Mouse (Mus musculus): ENCODE measurements at regions not wholly inside any gene's neighbourhood (a gene's known extent, or its start where the extent isn't known, plus 50 kb on each side); places are given as distances from the start of the nearest gene placed in this dataset.

GRCm38 (mm10) chr8:112427721-112428389 is 142.0 kb upstream of the Cntnap4 start:
- H3K4me2 ChIP-seq (ENCODE audit: low read length), result peak overlapping the region; percentile 66
- peak overlapping the region; percentile 32 for H3K4me3 ChIP-seq (ENCODE audit: low read length)
- H3K4me1 ChIP-seq (ENCODE audit: control insufficient read depth, insufficient read depth, low read depth, low read length), result peaks cover 11% of the 10 kb centered on the region
- ATAC-seq, result no peak
- H3K27ac ChIP-seq (ENCODE audit: low read depth, low read length), result no peak overlapping the region
- WGBS, result 29% methylated on average over 19 of the region's 19 CpGs
- peak overlapping the region; percentile 2; the same call in 1 of the 2 replicates for H3K9ac ChIP-seq (ENCODE audit: low read depth, low read length)
- H3K27me3 ChIP-seq (replicated peaks; ENCODE audit: control insufficient read depth, insufficient read depth, low read length), result no peaks in the 10 kb centered on the region
- no peaks in the 10 kb centered on the region for H3K36me3 ChIP-seq (ENCODE audit: control insufficient read depth, insufficient read depth, low read length)
- peaks cover 4% of the 10 kb centered on the region for H3K9me3 ChIP-seq (ENCODE audit: control insufficient read depth, low read length)

DNA sequence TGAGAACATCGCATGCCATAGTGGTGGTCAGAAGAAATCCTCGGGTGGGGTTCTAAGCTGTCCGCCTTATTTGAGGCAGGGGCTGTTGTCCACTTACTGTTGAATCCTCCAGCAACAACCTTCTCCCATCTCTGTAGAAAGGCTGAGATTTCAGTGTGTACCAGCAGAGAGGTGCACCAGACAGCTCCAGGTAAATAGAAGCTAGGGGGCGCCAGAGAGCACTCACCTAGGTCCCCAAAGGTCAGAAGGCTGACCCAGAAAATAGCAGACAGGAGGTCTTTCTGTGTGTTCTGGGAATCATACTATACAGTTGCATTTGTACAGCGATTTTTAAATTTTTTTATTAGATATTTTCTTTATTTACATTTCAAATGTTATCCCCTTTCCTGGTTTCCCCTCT is 157.9 kb upstream of the Cntnap4 start:
- ATAC-seq, result no peak
- no peak overlapping the region for H3K4me2 ChIP-seq (ENCODE audit: low read length)
- H3K9me3 ChIP-seq (ENCODE audit: control insufficient read depth, low read length), result no peaks in the 10 kb centered on the region
- no peak overlapping the region for H3K9ac ChIP-seq (ENCODE audit: low read depth, low read length)
- no peaks in the 10 kb centered on the region for H3K36me3 ChIP-seq (ENCODE audit: control insufficient read depth, insufficient read depth, low read length)
- H3K4me3 ChIP-seq (ENCODE audit: low read length), result no peak overlapping the region
- no peaks in the 10 kb centered on the region for H3K4me1 ChIP-seq (ENCODE audit: control insufficient read depth, insufficient read depth, low read depth, low read length)
- WGBS, result 92% methylated on average over 5 of the region's 5 CpGs
- no peak overlapping the region for H3K27ac ChIP-seq (ENCODE audit: low read depth, low read length)
- H3K27me3 ChIP-seq (replicated peaks; ENCODE audit: control insufficient read depth, insufficient read depth, low read length), result no peaks in the 10 kb centered on the region

- no peaks in the 10 kb centered on the region for H3K4me1 ChIP-seq (ENCODE audit: control insufficient read depth, insufficient read depth, low read depth, low read length)
- H3K27ac ChIP-seq (ENCODE audit: low read depth, low read length), result no peak overlapping the region
- H3K36me3 ChIP-seq (ENCODE audit: control insufficient read depth, insufficient read depth, low read length), result no peaks in the 10 kb centered on the region
- H3K9me3 ChIP-seq (ENCODE audit: control insufficient read depth, low read length), result no peaks in the 10 kb centered on the region
- 20% methylated on average over 6 of the region's 6 CpGs for WGBS
- H3K27me3 ChIP-seq (replicated peaks; ENCODE audit: control insufficient read depth, insufficient read depth, low read length), result no peaks in the 10 kb centered on the region
- no peak for ATAC-seq
- no peak overlapping the region for H3K4me3 ChIP-seq (ENCODE audit: low read length)
- H3K9ac ChIP-seq (ENCODE audit: low read depth, low read length), result no peak overlapping the region
- H3K4me2 ChIP-seq (ENCODE audit: low read length), result no peak overlapping the region
Observed at GRCm38 (mm10) chr8:112411213-112411612, 158.6 kb upstream of the Cntnap4 start.

DNA sequence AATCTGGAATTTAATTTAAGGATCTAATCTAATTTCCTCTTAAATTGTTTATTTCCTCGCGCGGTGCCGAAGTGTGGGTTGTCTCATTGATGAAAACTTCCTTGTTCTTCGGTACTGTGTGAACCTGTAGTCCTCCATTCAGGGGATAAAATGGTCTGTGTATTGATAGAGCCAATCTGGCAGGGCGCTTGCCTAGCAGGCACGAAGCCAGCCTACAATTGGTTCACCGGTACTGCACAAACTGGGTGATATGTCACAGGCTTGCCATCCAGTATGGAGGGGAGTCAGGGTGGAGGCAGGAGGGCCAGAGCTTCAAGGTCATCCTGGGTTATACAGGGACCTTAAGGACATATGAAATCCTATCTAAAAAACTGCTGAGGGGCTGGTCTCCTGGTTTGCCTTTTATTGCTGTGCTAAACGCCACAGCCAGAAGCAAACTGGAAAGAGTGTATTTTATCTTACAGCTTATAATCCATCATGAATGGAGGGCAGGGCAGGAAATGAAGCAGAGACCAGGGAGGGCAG is 161.6 kb upstream of the Cntnap4 start:
- Histone ChIP-seq H3K36me3 (ENCODE audit: control insufficient read depth, insufficient read depth, low read length) (no peaks in the 10 kb centered on the region), H3K4me3 (ENCODE audit: low read length) (no peak overlapping the region), H3K4me1 (ENCODE audit: control insufficient read depth, insufficient read depth, low read depth, low read length) (no peaks in the 10 kb centered on the region), H3K9me3 (ENCODE audit: control insufficient read depth, low read length) (no peaks in the 10 kb centered on the region), H3K27ac (ENCODE audit: low read depth, low read length) (no peak overlapping the region), H3K9ac (ENCODE audit: low read depth, low read length) (no peak overlapping the region), H3K27me3 (replicated peaks; ENCODE audit: control insufficient read depth, insufficient read depth, low read length) (no peaks in the 10 kb centered on the region), H3K4me2 (ENCODE audit: low read length) (no peak overlapping the region)
- WGBS, result 68% methylated on average over 9 of the region's 9 CpGs
- ATAC-seq, result no peak

GRCm38 (mm10) chr8:112404087-112404486 is 165.8 kb upstream of the Cntnap4 start:
- H3K4me1 ChIP-seq (ENCODE audit: control insufficient read depth, insufficient read depth, low read depth, low read length), result no peaks in the 10 kb centered on the region
- no peaks in the 10 kb centered on the region for H3K36me3 ChIP-seq (ENCODE audit: control insufficient read depth, insufficient read depth, low read length)
- no peak overlapping the region for H3K9ac ChIP-seq (ENCODE audit: low read depth, low read length)
- no peak overlapping the region for H3K27ac ChIP-seq (ENCODE audit: low read depth, low read length)
- H3K4me3 ChIP-seq (ENCODE audit: low read length), result no peak overlapping the region
- H3K4me2 ChIP-seq (ENCODE audit: low read length), result no peak overlapping the region
- ATAC-seq, result no peak
- H3K27me3 ChIP-seq (replicated peaks; ENCODE audit: control insufficient read depth, insufficient read depth, low read length), result no peaks in the 10 kb centered on the region
- 14% methylated on average over 2 of the region's 2 CpGs for WGBS
- no peaks in the 10 kb centered on the region for H3K9me3 ChIP-seq (ENCODE audit: control insufficient read depth, low read length)

GRCm38 (mm10) chr8:112397438-112397837 is 172.4 kb upstream of the Cntnap4 start:
- Histone ChIP-seq H3K4me1 (ENCODE audit: control insufficient read depth, insufficient read depth, low read depth, low read length) (no peaks in the 10 kb centered on the region), H3K36me3 (ENCODE audit: control insufficient read depth, insufficient read depth, low read length) (no peaks in the 10 kb centered on the region), H3K27me3 (replicated peaks; ENCODE audit: control insufficient read depth, insufficient read depth, low read length) (no peaks in the 10 kb centered on the region), H3K4me2 (ENCODE audit: low read length) (no peak overlapping the region), H3K9ac (ENCODE audit: low read depth, low read length) (no peak overlapping the region), H3K27ac (ENCODE audit: low read depth, low read length) (no peak overlapping the region), H3K9me3 (ENCODE audit: control insufficient read depth, low read length) (no peaks in the 10 kb centered on the region), H3K4me3 (ENCODE audit: low read length) (no peak overlapping the region)
- WGBS, result 17% methylated on average over 2 of the region's 2 CpGs
- no peak for ATAC-seq

DNA sequence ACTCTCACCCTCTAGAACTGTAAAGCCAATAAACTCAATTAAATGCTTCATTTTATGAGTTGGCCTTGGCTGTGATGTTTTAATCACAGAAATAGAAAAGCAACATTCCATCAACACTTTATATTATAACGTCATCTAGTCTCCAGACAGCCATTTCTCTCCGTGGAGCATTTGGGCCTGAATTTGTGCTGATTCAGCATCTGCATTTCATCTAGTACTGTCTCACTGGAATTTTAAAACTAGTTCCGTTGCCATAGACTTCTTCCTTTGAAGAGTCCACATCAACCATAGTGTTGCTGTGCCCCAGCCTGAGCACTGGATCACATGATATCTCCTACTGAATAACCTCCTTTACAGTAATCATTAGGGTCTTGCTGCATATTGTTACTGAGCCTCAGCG is 179.7 kb upstream of the Cntnap4 start:
- Histone ChIP-seq H3K9me3 (ENCODE audit: control insufficient read depth, low read length) (no peaks in the 10 kb centered on the region), H3K4me1 (ENCODE audit: control insufficient read depth, insufficient read depth, low read depth, low read length) (no peaks in the 10 kb centered on the region), H3K36me3 (ENCODE audit: control insufficient read depth, insufficient read depth, low read length) (no peaks in the 10 kb centered on the region), H3K27ac (ENCODE audit: low read depth, low read length) (no peak overlapping the region), H3K4me3 (ENCODE audit: low read length) (no peak overlapping the region), H3K9ac (ENCODE audit: low read depth, low read length) (no peak overlapping the region), H3K27me3 (replicated peaks; ENCODE audit: control insufficient read depth, insufficient read depth, low read length) (no peaks in the 10 kb centered on the region), H3K4me2 (ENCODE audit: low read length) (no peak overlapping the region)
- 78% methylated on average over 4 of the region's 4 CpGs for WGBS
- no peak for ATAC-seq

GRCm38 (mm10) chr8:112348323-112348722 is 221.5 kb upstream of the Cntnap4 start:
- no peak overlapping the region for H3K27ac ChIP-seq (ENCODE audit: low read depth, low read length)
- ATAC-seq, result 0 out of 2 replicates have a peak, but pooled peaks have one; percentile 34

DNA sequence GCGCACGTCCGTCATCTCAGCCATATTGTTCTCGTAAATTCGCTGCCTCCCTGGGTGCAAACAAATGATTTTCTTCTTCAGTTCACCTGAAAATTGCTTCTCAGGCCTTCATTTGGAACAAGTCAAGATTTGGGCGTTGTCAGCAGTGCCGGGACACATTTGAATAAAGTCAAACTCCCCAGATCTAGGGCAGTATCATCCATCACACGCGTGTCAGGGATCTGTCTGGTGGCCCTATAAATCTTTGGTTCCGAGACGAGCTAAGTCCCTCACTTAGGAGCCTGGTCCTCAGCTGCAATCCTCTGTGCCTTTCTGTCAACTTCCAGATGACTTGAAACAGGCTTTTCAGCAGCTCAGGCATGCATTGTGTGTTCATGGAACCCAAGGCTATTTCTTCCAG is 236.7 kb upstream of the Cntnap4 start:
- H3K36me3 ChIP-seq (ENCODE audit: control insufficient read depth, insufficient read depth, low read length), result no peaks in the 10 kb centered on the region
- WGBS, result 51% methylated on average over 11 of the region's 11 CpGs
- H3K9me3 ChIP-seq (ENCODE audit: control insufficient read depth, low read length), result no peaks in the 10 kb centered on the region
- no peak overlapping the region for H3K9ac ChIP-seq (ENCODE audit: low read depth, low read length)
- no peak for ATAC-seq
- no peaks in the 10 kb centered on the region for H3K27me3 ChIP-seq (replicated peaks; ENCODE audit: control insufficient read depth, insufficient read depth, low read length)
- H3K4me3 ChIP-seq (ENCODE audit: low read length), result no peak overlapping the region
- no peak overlapping the region for H3K27ac ChIP-seq (ENCODE audit: low read depth, low read length)
- no peak overlapping the region for H3K4me2 ChIP-seq (ENCODE audit: low read length)
- H3K4me1 ChIP-seq (ENCODE audit: control insufficient read depth, insufficient read depth, low read depth, low read length), result no peaks in the 10 kb centered on the region; the same call in 1 of the 2 replicates

More at GRCm38 (mm10) chr8:112348323-112348722, 221.5 kb upstream of the Cntnap4 start:
- Histone ChIP-seq H3K27me3 (replicated peaks; ENCODE audit: control insufficient read depth, insufficient read depth, low read length) (no peaks in the 10 kb centered on the region), H3K9ac (ENCODE audit: low read depth, low read length) (no peak overlapping the region), H3K9me3 (ENCODE audit: control insufficient read depth, low read length) (0 out of 2 replicates have a peak, but pooled peaks cover 3% of the 10 kb centered on the region), H3K4me3 (ENCODE audit: low read length) (no peak overlapping the region), H3K36me3 (ENCODE audit: control insufficient read depth, insufficient read depth, low read length) (no peaks in the 10 kb centered on the region), H3K4me1 (ENCODE audit: control insufficient read depth, insufficient read depth, low read depth, low read length) (no peaks in the 10 kb centered on the region; the same call in 1 of the 2 replicates), H3K4me2 (ENCODE audit: low read length) (peak overlapping the region; percentile 14; the same call in 1 of the 2 replicates)
- 31% methylated on average over 5 of the region's 5 CpGs for WGBS
